Mouse (Mus musculus): ENCODE results near the gene Ftsj1.

GRCm38 (mm10) chrX:8206015-8206693 is 46.1 kb downstream of the Ftsj1 start, which contains the start of gene Porcn:
- TF ChIP-seq POLR2A (IDR thresholded peaks at IDR 0.05; ENCODE audit: insufficient read depth, low read depth, low read length) (peak; percentile 60; the same call in 1 of the 2 replicates), CTCF (IDR thresholded peaks at IDR 0.05; ENCODE audit: insufficient read depth, low read depth, low read length) (no peak)

Measured in olfactory bulb, adult 2 months (tissue).